8 mouse cellular contexts compared by ENCODE assay signal in genomic region chr4:42949676-42950051, GRCm38 (mm10). TPM values are rescaled to one million over a fixed set of nuclear protein-coding genes. Genes with fewer than 3 reads are reported as not detected.
DNase-seq lines count a peak whose midpoint lies in the region; ATAC-seq lines count a peak whose summit lies in the region.

TSS of gene Dnajb5 (plus strand) at chr4:42949814.

- H3K4me3 ChIP-seq in hindbrain, embryonic 12.5 days: peak within 1 kb of the TSS; percentile 73

- H3K9ac ChIP-seq in hindbrain, embryonic 12.5 days: peak within 1 kb of the TSS; percentile 94

- peak; percentile 94 for ATAC-seq in hindbrain, embryonic 12.5 days (ENCODE audit: low FRiP score)

- H3K27me3 ChIP-seq in hindbrain, embryonic 12.5 days: no peaks in the 10 kb centered on the region

- peak within 1 kb of the TSS; percentile 94 for H3K4me2 ChIP-seq in hindbrain, embryonic 12.5 days (replicated peaks)

- H3K9me3 ChIP-seq in hindbrain, embryonic 12.5 days (replicated peaks): no peaks in the 10 kb centered on the region

- H3K27ac ChIP-seq in hindbrain, embryonic 12.5 days: peak within 1 kb of the TSS; percentile 96

- peaks cover 2% of the 10 kb centered on the region; the same call in 1 of the 2 replicates for H3K36me3 ChIP-seq in hindbrain, embryonic 12.5 days

- under 1% methylated on average over 29 of the region's 39 CpGs for WGBS in hindbrain, embryonic 12.5 days

- peak; percentile 94 for DNase-seq in NIH3T3 (ENCODE audit: low read depth)
- peak; percentile 98 for DNase-seq in cerebellum, postnatal 10 days
- peak; percentile 99 for DNase-seq in frontal cortex, postnatal 10 days (ENCODE audit: low spot score in 2 of 2)
- peak; percentile 100 for DNase-seq in layer of hippocampus, postnatal 14 days (ENCODE audit: low spot score in 2 of 2)
- DNase-seq in lung, postnatal 14 days: peak; percentile 97
- DNase-seq in retina, adult 2 months (ENCODE audit: low read depth, low spot score): peak; percentile 92
- peak; percentile 94 to 98 for DNase-seq in thymus, postnatal 36 days

- peaks cover 80% of the 10 kb centered on the region for H3K4me1 ChIP-seq in hindbrain, embryonic 12.5 days

RNA-seq across cellular contexts. Expression of gene Dnajb5, which starts in this region (rescaled TPM):
- 32.4 and 37.4 TPM in 2 replicates for polyA plus RNA-seq in hindbrain, embryonic 12.5 days (2016; fragmentation: Nextera tagmentation; extraction: Ambion mirVana)
- 100 to 1,000 TPM; 213 to 218 TPM for total RNA-seq in layer of hippocampus, postnatal 14 days (2021)

Comparison
In these comparisons a context has a peak if more than half of its experiments do, and no peak if none do; other contexts are left out.
1. Peak in every context shown above with its lines: DNase-seq, ATAC-seq, H3K4me3 ChIP-seq and H3K27ac ChIP-seq.